Mouse (Mus musculus) spleen, adult 2 months (tissue): ENCODE results near the gene Slc36a2. TPM values are rescaled to one million over a fixed set of nuclear protein-coding genes. Genes with fewer than 3 reads are reported as not detected.

Experiments
- DNase-seq, 2 experiments: peaks; one replicate each; pipeline versions ENCODE4 v3.0.0 to v3.0.0-alpha.2; 2012 to 2021; ENCODE audit warnings: low spot score in 2 of 2, low read depth in 1 of 2
- H3K27ac ChIP-seq: fragments of 200-500 bp; 2 replicates; pipeline ENCODE4 v1.5.1; 2012; ENCODE audit warnings: low read length, inconsistent platforms; ENCODE audit not compliant: insufficient read depth
- H3K27me3 ChIP-seq: fragments of 200-500 bp; 2 replicates; pipeline ENCODE4 v1.6.1; 2012; ENCODE audit warnings: mild to moderate bottlenecking, moderate library complexity, low read length, inconsistent platforms; ENCODE audit not compliant: control insufficient read depth, insufficient read depth
- H3K36me3 ChIP-seq: fragments of 200-500 bp; 2 replicates; pipeline ENCODE4 v1.6.1; 2012; ENCODE audit warnings: mild to moderate bottlenecking, low read length, inconsistent platforms; ENCODE audit not compliant: control insufficient read depth, insufficient read depth
- H3K4me1 ChIP-seq: fragments of 200-500 bp; 2 replicates; pipeline ENCODE4 v1.6.1; 2011; ENCODE audit warnings: inconsistent platforms; ENCODE audit not compliant: control insufficient read depth, insufficient read depth, insufficient read length
- H3K4me3 ChIP-seq: fragments of 200-500 bp; 2 replicates; pipeline ENCODE4 v1.5.1; 2011; ENCODE audit warnings: mild to moderate bottlenecking, inconsistent platforms; ENCODE audit not compliant: insufficient read depth, insufficient read length; ENCODE audit errors: extremely low read depth
- CTCF ChIP-seq: fragments of 200-500 bp; IDR thresholded peaks from 2 replicates; pipeline ENCODE4 v1.5.1; 2011; ENCODE audit warnings: mild to moderate bottlenecking, inconsistent platforms; ENCODE audit not compliant: insufficient read depth, insufficient read length, insufficient replicate concordance; ENCODE audit errors: extremely low read depth
- POLR2A ChIP-seq: fragments of 200-500 bp; IDR thresholded peaks from 2 replicates; pipeline ENCODE4 v1.6.1; 2011; ENCODE audit warnings: low read depth, low read length, inconsistent platforms
- WGBS: fragments of 180-500 bp; shearing (Covaris S2); methylation state at CpG from one replicate; pipeline ENCODE4 v1.1.7; 2018; 5-methylcytosine and 5-hydroxymethylcytosine counted together
- polyA plus RNA-seq: library from polyadenylated mRNA; depleted of rRNA; stranded (reverse); fragments of >200 nt; gene quantifications from 2 replicates; pipeline ENCODE4 v1.2.3, GENCODE M21; 2012

The Slc36a2 gene
- polyA plus RNA-seq, 1 experiment: 10.2 TPM

GRCm38 (mm10) chr11:55154398-55155069 is 30.3 kb downstream of the Slc36a2 start:
- 4% methylated on average over 3 of the region's 3 CpGs for WGBS
- no peak for DNase-seq
- no peaks in the 10 kb centered on the region for H3K36me3 ChIP-seq
- H3K27me3 ChIP-seq: no peaks in the 10 kb centered on the region
- peak overlapping the region; percentile 92 for H3K27ac ChIP-seq
- TF ChIP-seq CTCF (no peak), POLR2A (no peak)
- H3K4me3 ChIP-seq: no peak overlapping the region; the same call in 1 of the 2 replicates
- H3K4me1 ChIP-seq: peaks cover 14% of the 10 kb centered on the region; the same call in 1 of the 2 replicates

- no peak for TF ChIP-seq CTCF
- no peak for TF ChIP-seq POLR2A
- H3K27me3 ChIP-seq: no peaks in the 10 kb centered on the region
- no peak for DNase-seq
- WGBS: 77% methylated on average over 3 of the region's 3 CpGs
- H3K4me1 ChIP-seq: peaks cover 24% of the 10 kb centered on the region; the same call in 1 of the 2 replicates
- no peak within 1 kb of the TSS for H3K27ac ChIP-seq
- H3K4me3 ChIP-seq: no peak within 1 kb of the TSS
- no peaks in the 10 kb centered on the region for H3K36me3 ChIP-seq
These were observed 33.3 kb downstream of the Slc36a2 start, which contains the start of gene Slc36a3 for GRCm38 (mm10) chr11:55151608-55152007. Gene Slc36a3 (minus strand): TSS chr11:55151708.

GRCm38 (mm10) chr11:55148461-55148860 is 36.4 kb downstream of the Slc36a2 start:
- 37% methylated on average over 4 of the region's 4 CpGs for WGBS
- H3K27ac ChIP-seq: peak overlapping the region; percentile 4; the same call in 1 of the 2 replicates

GRCm38 (mm10) chr11:55147423-55147822 is 37.5 kb downstream of the Slc36a2 start:
- H3K4me3 ChIP-seq: no peak overlapping the region
- DNase-seq: no peak
- TF ChIP-seq CTCF (no peak), POLR2A (no peak)
- H3K4me1 ChIP-seq: peaks cover 11% of the 10 kb centered on the region; the same call in 1 of the 2 replicates
- H3K27me3 ChIP-seq: no peaks in the 10 kb centered on the region
- 0 out of 2 replicates have a peak overlapping the region, but pooled peaks have one; percentile 8 for H3K27ac ChIP-seq
- no peaks in the 10 kb centered on the region for H3K36me3 ChIP-seq
- WGBS: 58% methylated on average over 6 of the region's 6 CpGs

More at GRCm38 (mm10) chr11:55148461-55148860, 36.4 kb downstream of the Slc36a2 start:
- no peak for DNase-seq
- Histone ChIP-seq H3K36me3 (no peaks in the 10 kb centered on the region), H3K27me3 (no peaks in the 10 kb centered on the region), H3K4me1 (peaks cover 11% of the 10 kb centered on the region; the same call in 1 of the 2 replicates), H3K4me3 (no peak overlapping the region)
- no peak for TF ChIP-seq CTCF
- no peak for TF ChIP-seq POLR2A

GRCm38 (mm10) chr11:55146855-55147254 is 38.0 kb downstream of the Slc36a2 start:
- TF ChIP-seq POLR2A (no peak), CTCF (no peak)
- Histone ChIP-seq H3K27me3 (no peaks in the 10 kb centered on the region), H3K4me1 (peaks cover 11% of the 10 kb centered on the region; the same call in 1 of the 2 replicates), H3K4me3 (no peak overlapping the region), H3K36me3 (no peaks in the 10 kb centered on the region), H3K27ac (no peak overlapping the region)
- WGBS: 91% methylated on average over 1 of the region's 1 CpGs
- DNase-seq: no peak

- no peak for TF ChIP-seq CTCF
- no peak for TF ChIP-seq POLR2A
- H3K27ac ChIP-seq: no peak overlapping the region
- no peaks in the 10 kb centered on the region for H3K36me3 ChIP-seq
- H3K4me3 ChIP-seq: no peak overlapping the region
- H3K4me1 ChIP-seq: peaks cover 11% of the 10 kb centered on the region; the same call in 1 of the 2 replicates
- 90% methylated on average over 5 of the region's 5 CpGs for WGBS
- no peaks in the 10 kb centered on the region for H3K27me3 ChIP-seq
- no peak for DNase-seq
These were observed 40.9 kb downstream of the Slc36a2 start for GRCm38 (mm10) chr11:55144011-55144410.

GRCm38 (mm10) chr11:55141502-55141901 is 43.4 kb downstream of the Slc36a2 start:
- H3K4me1 ChIP-seq: peaks cover 2% of the 10 kb centered on the region; the same call in 1 of the 2 replicates
- WGBS: 72% methylated on average over 4 of the region's 4 CpGs
- no peak overlapping the region for H3K27ac ChIP-seq
- no peaks in the 10 kb centered on the region for H3K27me3 ChIP-seq
- H3K36me3 ChIP-seq: no peaks in the 10 kb centered on the region
- no peak for DNase-seq
- no peak overlapping the region for H3K4me3 ChIP-seq
- TF ChIP-seq POLR2A: no peak
- no peak for TF ChIP-seq CTCF
